Mouse (Mus musculus) lung, postnatal 0 days (tissue): ENCODE measurements around the gene Tubg2. TPM values are rescaled to one million over a fixed set of nuclear protein-coding genes. Genes with fewer than 3 reads are reported as not detected.

Experiments
- ATAC-seq: fragments of 200-750 bp; cut with Nextera tagmentation; 2 replicates; pipeline ENCODE4 v1.8.0; 2017; ENCODE audit warnings: moderate library complexity
- DNase-seq: peaks from one replicate; pipeline ENCODE4 v3.0.0-alpha.2; 2016; ENCODE audit warnings: low spot score
- H3K27ac ChIP-seq: fragments of 300-500 bp; sonication (generic); 2 replicates; pipeline ENCODE4 v1.5.1; 2014; ENCODE audit warnings: antibody characterized with exemption, mild to moderate bottlenecking, low read length, mixed read lengths
- H3K27me3 ChIP-seq: fragments of 300-500 bp; sonication (generic); replicated peaks from 2 replicates; pipeline ENCODE4 v1.6.1; 2014; ENCODE audit warnings: low read length, mixed read lengths; ENCODE audit not compliant: insufficient read depth
- H3K36me3 ChIP-seq: fragments of 300-500 bp; sonication (generic); 2 replicates; pipeline ENCODE4 v1.6.1; 2014; ENCODE audit warnings: low read length, mixed read lengths; ENCODE audit not compliant: insufficient read depth
- H3K4me1 ChIP-seq: fragments of 300-500 bp; sonication (generic); 2 replicates; pipeline ENCODE4 v1.6.1; 2014; ENCODE audit warnings: antibody characterized with exemption, low read depth, low read length, mixed read lengths; ENCODE audit not compliant: insufficient read depth
- H3K4me2 ChIP-seq: fragments of 300-500 bp; sonication (generic); replicated peaks from 2 replicates; pipeline ENCODE4 v1.6.1; 2014; ENCODE audit warnings: low read depth, mild to moderate bottlenecking, low read length, moderate library complexity, mixed read lengths
- H3K4me3 ChIP-seq: fragments of 300-500 bp; sonication (generic); 2 replicates; pipeline ENCODE4 v1.5.1; 2014; ENCODE audit warnings: low read depth, low read length
- H3K9ac ChIP-seq: fragments of 300-500 bp; sonication (generic); replicated peaks from 2 replicates; pipeline ENCODE4 v1.6.1; 2014; ENCODE audit warnings: low read depth, mild to moderate bottlenecking
- H3K9me3 ChIP-seq: fragments of 300-500 bp; sonication (generic); 2 replicates; pipeline ENCODE4 v1.6.1; 2016; ENCODE audit warnings: low read length, mixed read lengths
- CTCF ChIP-seq: IDR thresholded peaks from 2 replicates; pipeline ENCODE4 v1.5.1; 2016; ENCODE audit warnings: antibody characterized with exemption, mild to moderate bottlenecking
- EP300 ChIP-seq: IDR thresholded peaks from 2 replicates; pipeline ENCODE4 v1.6.1; 2016; ENCODE audit warnings: antibody characterized with exemption, mild to moderate bottlenecking, control low read depth
- WGBS: fragments of 180-500 bp; shearing (Covaris S2); extraction: QIAGEN DNeasy Blood & Tissue Kit; methylation state at CpG from one replicate; pipeline ENCODE4 v1.1.7; 2014; 5-methylcytosine and 5-hydroxymethylcytosine counted together
- polyA plus RNA-seq: library from polyadenylated mRNA; unstranded; fragments of >200 nt; fragmentation: Nextera tagmentation; extraction: Ambion mirVana; gene quantifications from 2 replicates; pipeline ENCODE4 v1.2.1, GENCODE M21; 2015

Tubg2 gene
- polyA plus RNA-seq, 1 experiment from 2014 or later, result 2.3 TPM

GRCm38 (mm10) chr11:101174389-101174745 lies 18.7 kb downstream of the Tubg2 start:
- no peak for TF ChIP-seq CTCF
- TF ChIP-seq EP300, result no peak
- Histone ChIP-seq H3K9ac (peak overlapping the region; percentile 10; the same call in 1 of the 2 replicates), H3K9me3 (no peaks in the 10 kb centered on the region), H3K4me2 (peak overlapping the region; percentile 68), H3K36me3 (no peaks in the 10 kb centered on the region), H3K4me3 (0 out of 2 replicates have a peak overlapping the region, but pooled peaks have one; percentile 28), H3K4me1 (peaks cover 24% of the 10 kb centered on the region), H3K27ac (no peak overlapping the region), H3K27me3 (peaks cover 5% of the 10 kb centered on the region)
- ATAC-seq (no peak), DNase-seq (no peak)
- WGBS, result 38% methylated on average over 9 of the region's 9 CpGs

DNA sequence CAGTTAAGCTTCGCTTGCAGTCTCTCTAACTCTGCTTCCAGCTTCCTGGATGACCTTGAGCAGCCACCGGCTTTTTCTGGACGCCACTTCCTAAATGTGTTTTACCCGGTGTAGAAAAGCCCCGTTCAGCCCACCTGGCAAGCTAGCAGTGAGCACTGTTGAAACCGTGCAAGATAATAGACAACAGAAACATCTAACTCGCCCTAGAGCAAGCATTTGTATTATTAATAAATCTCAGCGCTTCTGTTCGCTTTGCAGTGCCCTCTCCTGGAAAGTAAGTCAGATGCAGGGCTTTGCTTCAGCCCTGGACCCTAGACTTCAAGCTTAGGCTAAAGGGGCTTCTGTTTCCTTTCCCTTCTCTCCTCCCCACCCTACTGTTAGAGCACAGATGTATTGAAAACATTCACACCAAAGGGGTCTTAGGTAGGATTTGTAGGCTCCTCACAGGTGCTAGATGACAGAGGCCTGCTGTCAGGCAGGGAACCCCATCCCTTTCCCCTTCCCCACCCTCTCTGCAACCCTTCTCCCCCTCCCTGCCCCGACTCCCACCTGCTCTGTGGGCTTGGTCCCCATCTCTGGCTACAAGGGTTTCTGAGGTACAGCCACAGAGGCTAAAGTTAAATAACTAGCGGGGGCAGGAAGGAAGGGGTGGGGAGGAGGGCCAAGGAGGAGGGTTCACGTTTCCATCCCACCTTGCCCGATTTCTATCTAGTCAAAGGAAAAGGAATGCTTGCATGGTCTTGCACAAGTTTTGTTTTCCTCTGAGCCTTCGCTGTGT lies 19.3 kb downstream of the Tubg2 start, which contains the start of gene Ccr10:
Ccr10 (minus strand) TSS at position 593 of the 778 bp plus-strand sequence.
- TF ChIP-seq EP300, result no peak
- peak; percentile 68 for TF ChIP-seq CTCF
- DNase-seq (peak; percentile 54), ATAC-seq (no peak)
- H3K27ac ChIP-seq, result no peak within 1 kb of the TSS
- 19% methylated on average over 14 of the region's 14 CpGs for WGBS
- no peaks in the 10 kb centered on the region for H3K36me3 ChIP-seq
- H3K27me3 ChIP-seq, result peaks cover 5% of the 10 kb centered on the region
- H3K4me3 ChIP-seq, result 0 out of 2 replicates have a peak within 1 kb of the TSS, but pooled peaks have one; percentile 28
- peak within 1 kb of the TSS; percentile 10; the same call in 1 of the 2 replicates for H3K9ac ChIP-seq
- H3K9me3 ChIP-seq, result no peaks in the 10 kb centered on the region
- H3K4me1 ChIP-seq, result peaks cover 22% of the 10 kb centered on the region
- H3K4me2 ChIP-seq, result peak within 1 kb of the TSS; percentile 68

DNA sequence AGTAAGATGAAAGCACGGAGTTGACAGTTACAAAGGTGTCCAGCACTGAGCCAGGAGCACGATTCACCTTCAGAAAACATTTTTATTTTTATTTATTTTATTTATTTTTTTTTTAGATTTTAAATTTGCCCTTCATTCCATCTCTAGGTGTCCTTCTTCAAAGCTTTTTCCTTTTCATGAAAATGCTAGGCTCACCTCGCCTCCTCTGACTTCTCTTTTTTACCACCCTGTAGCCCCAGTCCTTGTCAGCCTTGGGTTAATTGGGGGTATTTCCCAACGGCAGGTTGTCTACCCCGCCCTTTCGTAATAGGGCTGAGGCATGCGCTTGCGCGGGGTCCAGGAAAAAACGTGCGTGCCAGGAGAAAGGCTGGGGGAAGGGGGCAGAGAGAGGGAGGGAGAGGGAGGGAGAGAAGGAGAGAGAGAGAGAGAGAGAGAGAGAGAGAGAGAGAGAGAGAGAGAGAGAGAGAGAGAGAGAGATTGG lies 20.0 kb downstream of the Tubg2 start:
- no peaks in the 10 kb centered on the region for H3K9me3 ChIP-seq
- H3K9ac ChIP-seq, result no peak overlapping the region
- H3K27me3 ChIP-seq, result peaks cover 5% of the 10 kb centered on the region
- H3K4me2 ChIP-seq, result peak overlapping the region; percentile 46; the same call in 1 of the 2 replicates
- H3K36me3 ChIP-seq, result no peaks in the 10 kb centered on the region
- DNase-seq (peak; percentile 37), ATAC-seq (no peak)
- 11% methylated on average over 11 of the region's 11 CpGs for WGBS
- TF ChIP-seq CTCF (no peak), EP300 (no peak)
- H3K27ac ChIP-seq, result no peak overlapping the region
- H3K4me1 ChIP-seq, result peaks cover 22% of the 10 kb centered on the region
- H3K4me3 ChIP-seq, result no peak overlapping the region

DNA sequence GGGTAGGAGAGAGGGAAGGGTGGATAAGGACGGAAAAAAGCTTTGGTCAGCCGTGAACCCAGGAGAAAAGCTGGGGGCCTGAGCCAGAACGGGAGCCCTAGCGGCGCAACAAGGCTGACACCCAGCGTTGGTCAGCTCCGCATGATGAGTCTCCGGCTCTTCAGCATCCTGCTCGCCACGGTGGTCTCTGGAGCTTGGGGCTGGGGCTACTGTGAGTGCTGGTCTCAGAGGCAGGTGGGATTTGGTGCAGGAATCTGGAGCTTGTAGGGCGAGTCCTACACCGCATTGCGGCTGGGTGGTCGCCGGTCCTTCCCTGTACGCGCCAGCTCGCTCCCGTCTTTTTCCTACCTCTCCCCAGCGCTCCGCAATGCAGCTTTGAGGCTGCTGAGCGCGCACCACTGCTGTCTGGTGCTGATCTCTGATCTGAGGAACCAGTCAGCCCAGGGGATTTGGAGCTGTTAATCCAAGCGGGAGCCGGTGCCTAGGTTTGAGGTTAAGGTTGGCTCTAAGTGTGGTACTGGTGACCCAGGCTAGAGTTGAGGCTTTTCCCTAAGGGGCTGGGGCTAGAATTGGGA lies 20.5 kb downstream of the Tubg2 start:
- H3K27ac ChIP-seq, result no peak overlapping the region
- no peak for TF ChIP-seq EP300
- TF ChIP-seq CTCF, result peak; percentile 60
- DNase-seq (peak; percentile 34), ATAC-seq (no peak)
- peak overlapping the region; percentile 46 for H3K4me2 ChIP-seq
- H3K9me3 ChIP-seq, result no peaks in the 10 kb centered on the region
- no peak overlapping the region for H3K4me3 ChIP-seq
- WGBS, result 1% methylated on average over 25 of the region's 25 CpGs
- H3K36me3 ChIP-seq, result no peaks in the 10 kb centered on the region
- H3K4me1 ChIP-seq, result peaks cover 22% of the 10 kb centered on the region
- H3K9ac ChIP-seq, result no peak overlapping the region
- H3K27me3 ChIP-seq, result peaks cover 5% of the 10 kb centered on the region

DNA sequence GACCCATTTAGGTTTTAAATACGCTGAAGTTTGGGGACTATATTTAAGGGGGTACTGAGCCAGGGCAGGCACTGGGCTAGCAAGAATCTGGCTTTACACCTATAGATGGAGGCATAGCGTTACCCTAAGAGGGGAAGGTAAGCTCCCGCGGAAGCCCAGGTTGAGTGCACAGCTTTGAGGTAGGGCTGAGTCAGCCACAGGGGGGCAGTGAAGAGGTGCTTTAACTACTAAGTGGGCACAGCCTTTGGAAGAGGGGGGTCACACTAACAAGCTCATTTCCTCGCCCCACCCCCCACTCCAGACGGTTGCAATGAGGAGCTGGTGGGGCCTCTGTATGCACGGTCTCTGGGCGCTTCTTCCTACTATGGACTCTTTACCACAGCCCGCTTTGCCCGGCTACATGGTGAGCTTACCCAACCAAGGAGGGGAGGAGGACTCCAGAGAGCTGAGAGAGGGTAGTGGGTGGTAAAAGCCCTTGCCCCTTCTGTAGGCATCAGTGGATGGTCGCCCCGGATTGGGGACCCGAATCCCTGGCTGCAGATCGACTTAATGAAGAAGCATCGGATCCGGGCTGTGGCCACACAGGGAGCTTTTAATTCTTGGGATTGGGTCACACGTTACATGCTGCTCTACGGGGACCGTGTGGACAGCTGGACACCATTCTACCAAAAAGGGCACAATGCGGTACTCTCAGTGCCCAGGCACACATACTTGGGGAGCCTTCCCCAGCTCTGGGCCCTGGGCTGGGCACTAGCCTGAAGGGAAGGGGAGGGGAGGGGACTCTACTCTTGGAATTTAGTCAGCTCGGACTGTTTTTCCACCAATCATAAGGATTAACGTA lies 21.4 kb downstream of the Tubg2 start:
- Histone ChIP-seq H3K36me3 (no peaks in the 10 kb centered on the region), H3K9me3 (no peaks in the 10 kb centered on the region), H3K4me2 (no peak overlapping the region), H3K27ac (no peak overlapping the region), H3K4me3 (no peak overlapping the region), H3K9ac (no peak overlapping the region), H3K27me3 (peaks cover 5% of the 10 kb centered on the region), H3K4me1 (peaks cover 22% of the 10 kb centered on the region)
- 35% methylated on average over 22 of the region's 22 CpGs for WGBS
- DNase-seq (peak; percentile 67), ATAC-seq (no peak)
- TF ChIP-seq EP300 (no peak), CTCF (peak; percentile 64)
